Mouse (Mus musculus): ENCODE data around the gene Lgi1.

DNA sequence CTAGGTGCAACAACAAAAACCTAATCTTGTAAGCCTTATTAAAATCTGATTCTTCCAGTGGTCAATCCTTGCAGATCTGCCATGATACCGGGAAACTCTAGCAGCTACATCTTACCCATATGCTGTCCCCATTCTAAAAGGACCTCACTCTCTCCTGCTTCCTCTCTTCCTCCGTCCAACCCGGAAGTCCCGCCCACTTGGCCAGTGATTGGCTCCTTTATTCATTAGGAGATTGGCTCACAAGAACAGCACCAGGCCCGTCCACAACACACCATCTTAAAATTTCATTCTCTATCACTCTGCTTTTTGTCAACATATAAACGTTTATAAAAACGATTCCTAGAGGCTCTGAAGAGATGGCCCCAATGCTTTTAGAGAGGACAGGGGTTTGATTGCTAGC lies 61.5 kb downstream of the Lgi1 start:
- TF ChIP-seq EP300 (IDR thresholded peaks at IDR 0.05; ENCODE audit: low read depth) (no peak), CTCF (IDR thresholded peaks at IDR 0.05; ENCODE audit: low read depth) (no peak)

All from liver, embryonic 14.5 days (tissue).